Mouse (Mus musculus): Measurements from ENCODE around the gene Olfr697. TPM values are rescaled to one million over a fixed set of nuclear protein-coding genes. Genes with fewer than 3 reads are reported as not detected.
"Not testable (repeated sequence)": the region's sequence is repeated elsewhere in the genome, so short reads cannot be mapped to it uniquely, and the experiment has no call there.

The Olfr697 gene
- not detected for total RNA-seq (2022)

- no peak for DNase-seq (ENCODE audit: low spot score in 2 of 2)
Measured at GRCm38 (mm10) chr7:106742343-106742742, at the start of gene Olfr697. Gene Olfr697 (minus strand): TSS chr7:106742443.

DNA sequence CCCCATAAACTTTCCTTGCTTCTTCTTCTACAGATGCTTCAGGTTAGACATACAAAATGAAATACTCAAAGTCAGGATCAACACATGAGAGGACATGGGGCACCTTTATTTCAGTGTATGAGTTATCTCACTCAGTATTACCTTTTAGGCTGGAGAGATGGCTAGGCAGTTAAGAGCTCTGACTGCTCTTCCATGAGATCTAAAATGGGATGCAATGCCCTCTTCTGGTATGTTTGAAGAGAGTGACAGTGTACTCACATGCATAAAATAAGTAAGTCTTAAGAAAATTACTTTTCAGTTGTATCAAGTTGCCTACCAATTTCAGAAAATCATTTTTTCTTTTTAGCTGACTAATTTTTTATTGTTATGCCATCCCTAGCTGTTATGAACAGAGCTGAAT is 46.1 kb upstream of the Olfr697 start:
- DNase-seq (ENCODE audit: low spot score in 2 of 2), result no peak

GRCm38 (mm10) chr7:106761008-106761407 is 18.8 kb upstream of the Olfr697 start:
- DNase-seq (ENCODE audit: low spot score in 2 of 2), result not testable (repeated sequence)

- DNase-seq (ENCODE audit: low spot score in 2 of 2), result no peak
Measured at GRCm38 (mm10) chr7:106758800-106759199, 16.6 kb upstream of the Olfr697 start.

DNA sequence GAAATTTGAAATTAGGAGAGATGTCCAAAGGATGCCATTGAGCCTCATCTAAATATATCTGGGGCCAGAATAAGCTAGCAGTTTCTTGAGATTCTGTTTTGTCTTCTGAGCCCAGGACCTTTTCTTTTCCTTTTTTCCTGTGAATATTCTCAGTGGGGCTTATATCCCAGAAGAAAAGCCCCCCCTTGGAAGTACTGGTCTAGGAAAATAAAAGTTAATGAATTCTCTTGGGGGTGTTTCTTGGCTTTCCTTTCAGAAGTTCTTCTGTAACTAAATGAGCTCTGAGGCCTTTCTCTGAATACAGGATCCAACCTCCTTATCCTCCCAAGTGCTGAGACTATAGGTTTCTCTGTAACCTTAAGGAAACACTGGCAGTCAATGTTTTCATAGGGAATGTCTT is 13.1 kb upstream of the Olfr697 start, which contains the start of gene Olfr698:
Olfr698 (minus strand) TSS at position 101 of the 400 bp plus-strand sequence.
- DNase-seq (ENCODE audit: low spot score in 2 of 2), result no peak

- no peak for DNase-seq (ENCODE audit: low spot score in 2 of 2)
Measured at GRCm38 (mm10) chr7:106745811-106746210, 3.6 kb upstream of the Olfr697 start.

DNA sequence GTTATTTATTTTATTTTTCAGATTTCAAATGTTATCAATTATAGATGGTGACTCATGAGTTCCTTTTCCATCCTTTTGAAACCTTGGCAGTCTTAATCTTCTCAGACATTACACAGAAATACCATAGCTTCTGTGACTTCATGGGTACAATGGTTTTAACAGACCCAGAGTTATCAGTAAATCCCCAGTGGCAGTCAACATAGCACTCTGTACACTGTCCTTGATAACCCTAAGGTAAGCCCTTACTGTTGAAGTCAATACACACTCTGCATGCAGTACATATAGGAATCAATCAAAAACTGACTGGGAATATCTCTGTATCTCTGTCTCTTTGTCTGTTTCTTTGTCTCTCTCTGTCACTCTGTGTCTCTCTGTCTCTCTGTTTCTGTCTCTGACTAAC is 5.2 kb downstream of the Olfr697 start:
- no peak for DNase-seq (ENCODE audit: low spot score in 2 of 2)

- no peak for DNase-seq (ENCODE audit: low spot score in 2 of 2)
Measured at GRCm38 (mm10) chr7:106733717-106734116, 8.5 kb downstream of the Olfr697 start.

- not testable (repeated sequence) for DNase-seq (ENCODE audit: low spot score in 2 of 2)
Measured at GRCm38 (mm10) chr7:106725654-106726053, 16.6 kb downstream of the Olfr697 start.

GRCm38 (mm10) chr7:106716296-106716695 is 25.9 kb downstream of the Olfr697 start, which contains the start of gene Olfr695:
Gene Olfr695 (minus strand): TSS chr7:106716396.
- no peak for DNase-seq (ENCODE audit: low spot score in 2 of 2)

DNA sequence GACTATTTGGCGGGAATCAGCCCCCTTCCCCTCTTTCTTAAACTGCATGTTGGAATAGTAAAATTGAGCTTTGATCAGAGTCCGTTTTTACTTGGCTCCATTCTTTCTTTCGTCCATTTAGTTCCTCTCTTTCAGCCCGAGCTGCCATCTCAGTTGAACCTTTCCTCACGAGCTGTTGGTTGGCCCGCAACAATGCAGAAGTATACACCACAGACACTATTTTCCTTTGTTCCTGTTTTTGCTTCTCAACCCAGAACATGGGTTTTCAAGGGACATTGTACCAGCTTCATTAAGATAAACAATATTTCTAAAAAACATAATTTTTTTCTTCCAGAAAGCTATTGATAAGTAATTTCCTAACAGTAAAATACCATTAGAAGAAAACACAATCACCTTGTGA is 30.8 kb downstream of the Olfr697 start:
- no peak for DNase-seq (ENCODE audit: low spot score in 2 of 2)

- not testable (repeated sequence) for DNase-seq (ENCODE audit: low spot score in 2 of 2)
Measured at GRCm38 (mm10) chr7:106707705-106708104, 34.5 kb downstream of the Olfr697 start.

DNA sequence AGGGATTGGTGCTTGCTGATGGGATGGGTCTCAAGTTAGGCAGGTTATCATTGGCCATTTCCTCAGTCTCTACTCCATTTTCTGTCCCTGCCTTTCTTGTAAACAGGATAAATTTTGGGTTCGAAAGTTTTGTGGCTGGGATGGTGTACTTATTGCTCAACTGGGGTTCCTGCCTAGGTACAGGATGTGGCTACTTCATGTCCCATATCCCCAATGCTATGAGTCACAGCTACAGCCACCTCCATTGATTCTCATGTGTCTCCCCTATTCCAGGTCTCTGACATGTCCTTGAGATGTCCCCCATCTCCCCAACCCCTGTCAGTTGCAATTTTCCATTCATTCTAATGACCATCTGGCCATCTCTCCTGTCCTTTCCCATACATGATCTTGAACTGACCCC is 45.4 kb downstream of the Olfr697 start:
- DNase-seq (ENCODE audit: low spot score in 2 of 2), result no peak

- DNase-seq (ENCODE audit: low spot score in 2 of 2), result no peak
Measured at GRCm38 (mm10) chr7:106692976-106693375, 49.3 kb downstream of the Olfr697 start.

- no peak for DNase-seq (ENCODE audit: low spot score in 2 of 2)
Measured at GRCm38 (mm10) chr7:106691714-106692113, 50.5 kb downstream of the Olfr697 start, which contains the start of gene Olfr694. Gene Olfr694 (minus strand): TSS chr7:106691814.

Other genes starting within 250 kb of the Olfr697 start
- gene Olfr693, start 61.9 kb downstream of the Olfr697 start, total RNA-seq (2022), result not detected
- gene Olfr694, start 50.6 kb downstream of the Olfr697 start, total RNA-seq (2022), result not detected
- gene Olfr695, start 26.0 kb downstream of the Olfr697 start, total RNA-seq (2022), result not detected
- not detected for gene Olfr698, start 13.0 kb upstream of the Olfr697 start, total RNA-seq (2022)
- gene Olfr699, start 50.8 kb upstream of the Olfr697 start, total RNA-seq (2022), result not detected
- gene Olfr700, start 66.4 kb upstream of the Olfr697 start, total RNA-seq (2022), result not detected
- gene Olfr701, start 71.7 kb upstream of the Olfr697 start, total RNA-seq (2022), result not detected
- gene Olfr702, start 91.5 kb upstream of the Olfr697 start, total RNA-seq (2022), result not detected
- not detected for gene Olfr703, start 100.9 kb upstream of the Olfr697 start, total RNA-seq (2022)
- not detected for gene Olfr704, start 120.7 kb upstream of the Olfr697 start, total RNA-seq (2022)
- gene Olfr705, start 134.4 kb upstream of the Olfr697 start, total RNA-seq (2022), result not detected
- gene Olfr706, start 145.7 kb upstream of the Olfr697 start, total RNA-seq (2022), result not detected
- gene Olfr707, start 158.8 kb upstream of the Olfr697 start, total RNA-seq (2022), result not detected
- gene Olfr1532-ps1, start 165.6 kb upstream of the Olfr697 start, total RNA-seq (2022), result not detected
- gene Olfr709-ps1, start 189.8 kb upstream of the Olfr697 start, total RNA-seq (2022), result not detected
- gene Olfr710, start 205.9 kb upstream of the Olfr697 start, total RNA-seq (2022), result not detected
- not detected for gene Olfr6, start 221.5 kb upstream of the Olfr697 start, total RNA-seq (2022)
- gene Olfr711, start 233.0 kb upstream of the Olfr697 start, total RNA-seq (2022), result not detected